Mouse (Mus musculus) myocyte (in vitro differentiated cells): ENCODE measurements around the gene Defb20.

Experiments
- CEBPB ChIP-seq: IDR thresholded peaks from 2 replicates; pipeline ENCODE4 v1.6.1; 2011; ENCODE audit warnings: mild to moderate bottlenecking, moderate library complexity; ENCODE audit not compliant: poor library complexity, insufficient read depth, severe bottlenecking
- MAX ChIP-seq: IDR thresholded peaks from one replicate; pipeline ENCODE4 v1.6.1; 2011; ENCODE audit warnings: low read depth, mild to moderate bottlenecking, control low read depth
- POLR2A ChIP-seq: IDR thresholded peaks from one replicate; pipeline ENCODE4 v1.6.1; 2011; ENCODE audit warnings: low read depth, mild to moderate bottlenecking, control low read depth, moderate library complexity; ENCODE audit not compliant: insufficient read length
- SRF ChIP-seq: IDR thresholded peaks from one replicate; pipeline ENCODE4 v1.6.1; 2011; ENCODE audit warnings: low read depth; ENCODE audit not compliant: control insufficient read depth, insufficient read length
- TCF12 ChIP-seq: IDR thresholded peaks from one replicate; pipeline ENCODE4 v1.6.1; 2011; ENCODE audit warnings: mild to moderate bottlenecking, control low read depth; ENCODE audit not compliant: poor library complexity, insufficient read depth, severe bottlenecking

DNA sequence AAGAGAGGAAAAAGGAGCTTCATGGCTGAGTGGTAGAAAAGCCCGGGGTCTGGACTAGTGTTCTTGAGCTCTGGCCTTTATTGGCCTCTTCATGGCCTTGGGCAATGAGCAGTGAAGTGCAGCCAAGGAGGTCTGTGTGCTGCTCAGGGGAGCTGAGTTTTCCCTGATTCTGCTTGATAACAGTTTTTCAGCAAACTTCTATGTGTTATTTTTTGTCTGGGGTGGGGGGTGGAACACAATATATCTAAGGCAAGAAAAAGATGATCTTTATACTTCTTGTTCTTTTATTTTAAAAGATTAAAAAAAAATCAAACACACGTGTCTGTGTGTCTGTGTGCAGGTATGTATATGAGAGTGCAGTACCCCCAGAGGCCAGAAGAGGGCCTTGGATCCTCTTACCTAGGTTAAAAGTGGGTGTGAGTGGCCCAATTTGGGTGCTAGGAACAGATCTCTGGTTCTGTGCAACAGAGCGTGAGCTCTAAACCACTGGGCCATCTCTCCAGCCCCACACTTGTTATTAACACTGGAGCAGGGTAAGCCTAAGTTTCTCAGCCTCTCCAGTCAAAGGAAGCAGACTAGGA lies 12.2 kb upstream of the Defb20 start, which contains the start of gene Defb23:
- TF ChIP-seq SRF (no peak), MAX (no peak), TCF12 (no peak), POLR2A (no peak), CEBPB (no peak)
